Mouse (Mus musculus) hindbrain, embryonic 16.5 days (tissue): ENCODE measurements around the gene C1qtnf5. TPM values are rescaled to one million over a fixed set of nuclear protein-coding genes. Genes with fewer than 3 reads are reported as not detected.

Source experiments
- ATAC-seq: fragments of 200-750 bp; cut with Nextera tagmentation; 2 replicates; pipeline ENCODE4 v1.8.0; 2017; ENCODE audit warnings: moderate TSS enrichment, moderate library complexity
- H3K27ac ChIP-seq: fragments of 300-500 bp; sonication (generic); 2 replicates; pipeline ENCODE4 v1.5.1; 2014; ENCODE audit warnings: low read depth, mild to moderate bottlenecking, control low read depth, low read length, moderate library complexity
- H3K27me3 ChIP-seq: fragments of 300-500 bp; sonication (generic); replicated peaks from 2 replicates; pipeline ENCODE4 v1.6.1; 2014; ENCODE audit warnings: low read length; ENCODE audit not compliant: control insufficient read depth, insufficient read depth
- H3K36me3 ChIP-seq: fragments of 300-500 bp; sonication (generic); 2 replicates; pipeline ENCODE4 v1.6.1; 2014; ENCODE audit warnings: mild to moderate bottlenecking, low read length, moderate library complexity, mixed read lengths; ENCODE audit not compliant: control insufficient read depth, insufficient read depth
- H3K4me1 ChIP-seq: fragments of 300-500 bp; sonication (generic); 2 replicates; pipeline ENCODE4 v1.6.1; 2014; ENCODE audit warnings: low read depth, low read length; ENCODE audit not compliant: control insufficient read depth, insufficient read depth
- H3K4me2 ChIP-seq: fragments of 300-500 bp; sonication (generic); 2 replicates; pipeline ENCODE4 v1.6.1; 2014; ENCODE audit warnings: mild to moderate bottlenecking, low read length, control low read depth, moderate library complexity
- H3K4me3 ChIP-seq: fragments of 300-500 bp; sonication (generic); 2 replicates; pipeline ENCODE4 v1.5.1; 2014; ENCODE audit warnings: mild to moderate bottlenecking, low read length, control low read depth, moderate library complexity
- H3K9ac ChIP-seq: fragments of 300-500 bp; sonication (generic); 2 replicates; pipeline ENCODE4 v1.6.1; 2014; ENCODE audit warnings: low read depth, mild to moderate bottlenecking, control low read depth, low read length, moderate library complexity
- H3K9me3 ChIP-seq: fragments of 300-500 bp; sonication (generic); 2 replicates; pipeline ENCODE4 v1.6.1; 2014; ENCODE audit warnings: mild to moderate bottlenecking, low read length, moderate library complexity; ENCODE audit not compliant: control insufficient read depth
- WGBS: fragments of 180-500 bp; shearing (Covaris S2); extraction: QIAGEN DNeasy Blood & Tissue Kit; methylation state at CpG from one replicate; pipeline ENCODE4 v1.1.7; 2014; 5-methylcytosine and 5-hydroxymethylcytosine counted together
- polyA plus RNA-seq: library from polyadenylated mRNA; unstranded; fragments of >200 nt; fragmentation: Nextera tagmentation; extraction: Ambion mirVana; gene quantifications from 2 replicates; pipeline ENCODE4 v1.2.1, GENCODE M21; 2015

C1qtnf5 gene
- polyA plus RNA-seq, 1 experiment from 2014 or later, result 9.5 TPM

DNA sequence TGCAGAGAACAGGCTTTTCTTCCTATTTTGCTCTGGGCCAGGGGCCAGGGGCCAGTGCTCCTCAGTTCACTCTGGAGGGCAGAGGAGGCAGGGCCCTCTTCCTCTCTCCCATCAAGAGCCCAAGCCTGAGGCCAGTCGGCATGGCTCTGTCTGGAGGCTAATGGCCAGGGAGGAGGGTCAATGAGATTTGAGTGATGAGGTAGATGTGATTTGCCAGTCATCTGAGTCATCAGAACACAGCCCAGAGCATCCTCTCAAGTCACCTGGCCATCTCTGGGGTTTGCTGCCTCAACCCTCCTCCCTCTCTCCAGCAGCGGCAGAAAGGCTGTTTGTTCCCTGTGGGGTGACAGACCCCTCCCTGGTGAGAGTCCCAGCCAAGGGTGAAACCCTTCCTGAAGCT is 26.2 kb downstream of the C1qtnf5 start:
- Histone ChIP-seq H3K36me3 (no peaks in the 10 kb centered on the region), H3K9ac (no peak overlapping the region), H3K27me3 (peaks cover 28% of the 10 kb centered on the region), H3K4me3 (no peak overlapping the region), H3K9me3 (no peaks in the 10 kb centered on the region), H3K4me2 (no peak overlapping the region; the same call in 1 of the 2 replicates), H3K27ac (no peak overlapping the region), H3K4me1 (peaks cover 39% of the 10 kb centered on the region)
- WGBS, result 15% methylated on average over 2 of the region's 2 CpGs
- no peak for ATAC-seq

DNA sequence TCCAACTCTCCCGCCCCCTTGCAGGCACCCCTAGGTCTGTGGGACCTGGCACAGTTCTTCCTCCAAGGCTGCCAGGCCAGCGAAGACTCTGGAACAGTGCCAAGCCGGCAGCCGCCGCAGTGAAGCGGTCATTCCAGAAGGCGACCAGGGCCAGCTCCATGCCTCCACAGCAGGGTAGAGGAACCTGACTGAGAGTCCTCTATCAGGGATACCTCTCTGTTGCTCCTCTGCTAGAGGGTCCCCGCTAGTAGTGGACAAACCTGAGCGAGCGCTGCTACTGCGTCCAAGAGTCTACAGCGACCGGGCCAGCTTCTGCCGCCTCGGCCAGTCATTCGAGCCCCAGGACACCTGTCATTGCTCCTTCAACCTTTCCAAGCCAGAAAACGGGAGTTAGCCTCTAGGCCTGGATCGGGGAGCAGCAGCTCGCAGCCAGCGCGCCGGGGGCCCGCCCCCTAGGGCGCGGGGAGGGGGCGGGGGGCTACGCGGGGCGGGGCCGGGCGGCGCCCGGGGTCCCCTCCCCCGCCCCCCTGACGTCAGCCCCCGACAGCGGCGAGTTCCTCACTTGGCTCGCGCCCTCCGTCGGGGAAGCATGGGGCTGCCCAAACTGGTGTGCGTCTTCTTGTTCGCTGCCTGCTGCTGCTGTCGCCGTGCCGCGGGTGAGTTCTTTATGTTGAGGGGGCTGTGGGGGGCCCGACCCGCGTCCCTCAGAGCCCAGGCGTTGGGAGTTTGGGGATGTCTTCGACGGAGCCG is 27.2 kb downstream of the C1qtnf5 start, which contains the start of gene Mcam:
Gene Mcam, plus strand, starts transcription at position 369 of the 750 bp plus-strand sequence.
- WGBS, result under 1% methylated on average over 52 of the region's 55 CpGs
- peak within 1 kb of the TSS; percentile 88 for H3K4me2 ChIP-seq
- peak within 1 kb of the TSS; percentile 61 for H3K9ac ChIP-seq
- no peaks in the 10 kb centered on the region for H3K9me3 ChIP-seq
- peak within 1 kb of the TSS; percentile 57 for H3K27ac ChIP-seq
- H3K4me1 ChIP-seq, result peaks cover 39% of the 10 kb centered on the region
- no peaks in the 10 kb centered on the region for H3K36me3 ChIP-seq
- peak within 1 kb of the TSS; percentile 47 for H3K4me3 ChIP-seq
- H3K27me3 ChIP-seq, result peaks cover 28% of the 10 kb centered on the region
- peak; percentile 30 for ATAC-seq

DNA sequence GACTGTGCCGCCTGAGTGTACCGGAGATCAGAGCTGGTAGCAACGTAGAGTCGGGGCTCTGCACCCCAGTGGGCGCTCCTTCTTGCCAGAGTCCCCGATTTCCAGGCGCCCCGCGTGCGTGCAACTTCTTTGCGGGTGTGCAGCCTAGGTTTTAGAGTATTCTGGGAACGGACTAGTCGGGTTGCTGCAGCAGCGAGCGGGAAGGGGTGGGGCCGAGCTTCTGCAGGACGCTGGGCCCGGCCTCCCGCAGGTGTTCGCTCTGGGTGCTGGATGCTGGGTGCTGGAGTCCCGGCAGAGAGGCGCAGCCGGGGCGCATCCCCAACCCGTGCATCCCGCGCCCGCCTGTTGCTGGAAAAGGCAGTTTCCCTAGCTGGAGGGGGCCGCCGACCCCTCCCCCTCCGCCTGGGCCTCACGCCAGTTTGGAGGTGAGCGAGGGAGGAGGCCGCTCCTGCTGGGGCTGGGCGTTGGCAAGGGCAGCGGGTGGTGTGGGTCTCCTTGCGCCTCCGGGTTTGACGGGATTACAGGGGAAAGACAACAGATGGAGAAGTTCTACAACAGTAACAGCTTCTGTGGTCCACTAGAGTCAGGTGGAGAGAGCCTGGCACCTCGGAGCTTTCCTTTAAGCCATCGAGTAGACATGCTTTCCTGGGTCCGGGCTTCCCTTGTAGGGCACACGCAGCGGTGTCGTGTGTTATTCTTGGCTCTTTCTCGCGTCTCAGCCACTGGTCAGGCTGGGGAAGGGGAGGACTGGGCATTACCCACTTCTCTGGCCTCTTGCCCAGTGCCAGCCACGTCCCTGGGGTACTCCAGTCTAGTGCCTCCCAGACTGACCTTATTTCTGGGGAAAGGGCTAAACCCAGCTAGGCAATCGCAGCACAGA is 28.0 kb downstream of the C1qtnf5 start:
- peak overlapping the region; percentile 47 for H3K4me3 ChIP-seq
- WGBS, result 2% methylated on average over 35 of the region's 49 CpGs
- peak overlapping the region; percentile 88 for H3K4me2 ChIP-seq
- peak overlapping the region; percentile 61 for H3K9ac ChIP-seq
- H3K9me3 ChIP-seq, result no peaks in the 10 kb centered on the region
- peaks cover 36% of the 10 kb centered on the region for H3K4me1 ChIP-seq
- peak overlapping the region; percentile 46 for H3K27ac ChIP-seq
- H3K27me3 ChIP-seq, result peaks cover 28% of the 10 kb centered on the region
- ATAC-seq, result peak; percentile 18
- H3K36me3 ChIP-seq, result no peaks in the 10 kb centered on the region

DNA sequence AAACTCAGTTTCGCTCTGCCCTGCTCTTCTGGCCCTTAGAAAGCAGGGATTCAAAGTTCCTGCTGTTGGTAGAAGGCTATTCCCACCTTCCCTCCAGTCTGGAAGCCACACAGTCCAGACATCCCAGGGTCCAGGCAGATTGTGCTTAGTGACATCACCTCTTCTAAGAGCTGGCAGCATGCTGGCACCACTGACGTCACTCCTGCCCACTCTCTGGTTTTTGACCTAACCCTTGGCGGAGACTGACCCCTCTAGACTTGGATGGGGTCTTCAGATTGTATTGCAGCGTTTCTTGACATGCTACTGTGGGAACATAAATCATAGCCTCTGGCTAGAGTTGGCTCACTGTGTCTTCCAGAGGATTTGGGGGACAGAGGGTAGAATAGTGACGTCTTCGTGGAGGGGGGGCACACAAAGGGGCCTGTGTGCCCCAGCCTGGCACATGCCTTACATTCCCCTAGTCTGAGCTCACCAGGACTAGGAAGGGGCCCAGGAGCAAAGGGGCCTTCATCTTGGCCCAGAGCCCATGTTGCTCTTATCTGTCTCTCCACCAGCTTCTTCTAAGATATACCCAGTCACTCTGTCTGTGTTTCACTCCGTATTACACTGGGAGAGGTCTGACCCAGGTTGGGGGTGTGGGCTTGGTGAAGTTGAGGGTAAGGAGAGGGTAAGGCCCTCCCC is 28.8 kb downstream of the C1qtnf5 start:
- no peak for ATAC-seq
- no peak overlapping the region for H3K9ac ChIP-seq
- H3K36me3 ChIP-seq, result no peaks in the 10 kb centered on the region
- peak overlapping the region; percentile 46 for H3K27ac ChIP-seq
- H3K4me3 ChIP-seq, result peak overlapping the region; percentile 47
- peak overlapping the region; percentile 88 for H3K4me2 ChIP-seq
- H3K27me3 ChIP-seq, result peaks cover 28% of the 10 kb centered on the region
- 43% methylated on average over 7 of the region's 7 CpGs for WGBS
- peaks cover 30% of the 10 kb centered on the region for H3K4me1 ChIP-seq
- H3K9me3 ChIP-seq, result no peaks in the 10 kb centered on the region

DNA sequence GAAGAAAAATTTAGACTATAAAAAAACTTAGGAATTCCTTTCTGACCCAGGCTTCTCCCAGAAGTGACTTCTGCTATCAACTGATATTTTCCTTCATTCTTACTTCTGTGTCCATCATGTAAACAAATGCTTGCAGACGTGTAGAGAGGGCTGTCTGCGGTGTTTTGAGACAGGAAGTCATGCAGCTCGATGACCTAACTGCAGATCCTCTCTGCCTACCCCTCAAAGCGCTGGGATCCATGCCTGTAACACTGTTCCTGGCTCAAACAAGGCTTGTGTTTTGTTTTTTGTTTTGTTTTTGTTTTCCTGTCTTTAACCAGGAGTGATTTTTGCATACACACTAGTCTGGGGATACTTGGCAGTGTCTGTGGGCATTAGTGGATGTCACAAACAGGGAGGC is 30.8 kb downstream of the C1qtnf5 start:
- no peaks in the 10 kb centered on the region for H3K9me3 ChIP-seq
- H3K36me3 ChIP-seq, result no peaks in the 10 kb centered on the region; the same call in 1 of the 2 replicates
- H3K4me2 ChIP-seq, result no peak overlapping the region
- peaks cover 30% of the 10 kb centered on the region for H3K4me1 ChIP-seq
- H3K27me3 ChIP-seq, result peaks cover 21% of the 10 kb centered on the region
- H3K4me3 ChIP-seq, result no peak overlapping the region
- 74% methylated on average over 4 of the region's 4 CpGs for WGBS
- no peak overlapping the region for H3K9ac ChIP-seq
- ATAC-seq, result no peak
- H3K27ac ChIP-seq, result no peak overlapping the region

DNA sequence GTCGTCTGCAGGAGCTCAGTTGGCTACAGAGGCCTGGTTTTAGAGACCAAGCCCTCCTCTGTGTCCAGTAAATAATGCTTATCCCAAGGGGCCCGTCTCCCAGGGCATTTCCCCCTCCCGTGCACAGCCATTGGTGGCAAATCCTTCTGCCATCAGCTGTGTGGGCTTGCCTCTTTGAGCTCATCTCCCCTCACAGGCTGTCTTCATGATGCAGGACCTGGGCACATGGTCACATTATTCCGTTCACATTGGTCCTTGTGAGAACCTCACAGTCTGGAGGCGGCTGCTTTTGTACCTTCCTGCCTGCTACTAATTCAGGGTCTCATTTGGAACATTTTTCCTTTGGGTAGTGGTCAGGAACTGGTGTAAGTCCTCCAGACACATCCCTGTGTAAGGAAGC is 34.9 kb downstream of the C1qtnf5 start:
- Histone ChIP-seq H3K27ac (no peak overlapping the region), H3K4me2 (no peak overlapping the region), H3K9me3 (no peaks in the 10 kb centered on the region), H3K9ac (no peak overlapping the region), H3K4me3 (no peak overlapping the region), H3K27me3 (no peaks in the 10 kb centered on the region), H3K36me3 (peaks cover 9% of the 10 kb centered on the region), H3K4me1 (no peaks in the 10 kb centered on the region)
- 78% methylated on average over 5 of the region's 5 CpGs for WGBS
- no peak for ATAC-seq

DNA sequence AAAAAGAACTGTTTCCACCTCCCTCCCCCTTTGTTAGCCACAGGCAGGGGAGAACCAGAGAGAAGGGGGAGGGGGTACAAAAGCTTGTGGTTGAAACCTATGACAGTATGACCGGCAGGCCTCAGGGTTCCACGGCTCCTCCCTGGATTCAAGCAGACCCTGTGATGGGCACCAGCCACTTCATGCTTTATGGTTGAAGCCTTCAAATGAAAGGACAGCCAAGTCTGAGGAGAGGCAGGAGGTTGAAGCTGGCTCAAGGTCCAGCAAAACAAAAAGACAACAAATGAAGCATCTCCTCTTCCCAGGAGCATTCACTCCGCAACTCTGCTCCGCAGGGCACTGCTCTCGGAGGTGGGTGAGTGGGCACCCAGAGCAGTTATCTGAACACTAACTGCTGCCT is 36.4 kb downstream of the C1qtnf5 start:
- H3K4me2 ChIP-seq, result no peak overlapping the region
- H3K27me3 ChIP-seq, result no peaks in the 10 kb centered on the region
- ATAC-seq, result no peak
- H3K4me3 ChIP-seq, result no peak overlapping the region
- H3K9me3 ChIP-seq, result no peaks in the 10 kb centered on the region
- H3K9ac ChIP-seq, result no peak overlapping the region
- WGBS, result 63% methylated on average over 5 of the region's 5 CpGs
- no peaks in the 10 kb centered on the region for H3K4me1 ChIP-seq
- peaks cover 9% of the 10 kb centered on the region for H3K36me3 ChIP-seq
- no peak overlapping the region for H3K27ac ChIP-seq

DNA sequence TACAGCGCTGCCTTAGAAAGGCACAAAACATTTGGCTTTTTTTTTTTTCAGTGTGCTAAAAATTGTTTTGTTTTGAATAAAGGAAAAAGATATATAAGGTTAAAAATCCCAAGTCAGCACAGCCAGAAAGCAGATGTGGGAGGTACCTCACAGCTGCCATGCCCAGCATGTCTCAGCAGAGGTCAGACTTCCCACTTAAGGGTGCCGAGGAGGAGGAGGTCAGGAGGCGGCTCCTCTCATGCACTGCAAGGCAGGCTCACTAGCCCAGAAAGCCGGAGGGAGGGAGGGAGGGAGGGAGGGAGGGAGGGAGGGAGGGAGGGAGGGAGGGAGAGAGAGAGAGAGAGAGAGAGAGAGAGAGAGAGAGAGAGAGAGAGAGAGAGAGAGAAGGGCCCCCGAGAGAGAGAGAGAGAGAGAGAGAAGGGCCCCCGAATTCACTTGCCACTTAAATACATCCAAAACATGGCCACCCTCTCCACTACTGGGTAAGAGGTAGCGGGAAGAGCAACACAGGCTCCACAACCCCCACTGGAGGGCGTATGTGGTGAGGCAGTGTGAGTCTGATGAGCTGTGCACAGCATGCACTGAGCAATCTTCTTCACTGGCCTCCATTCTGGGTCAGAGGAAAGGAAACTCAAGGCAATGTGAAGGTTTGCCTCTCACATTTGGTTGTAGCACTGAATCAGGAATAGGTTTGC is 37.1 kb downstream of the C1qtnf5 start:
- Histone ChIP-seq H3K27ac (no peak overlapping the region), H3K4me1 (no peaks in the 10 kb centered on the region), H3K27me3 (no peaks in the 10 kb centered on the region), H3K9me3 (no peaks in the 10 kb centered on the region), H3K36me3 (peaks cover 10% of the 10 kb centered on the region), H3K4me2 (no peak overlapping the region), H3K9ac (no peak overlapping the region), H3K4me3 (no peak overlapping the region)
- ATAC-seq, result no peak
- WGBS, result 39% methylated on average over 6 of the region's 8 CpGs
